Mouse (Mus musculus) brain, adult 10 weeks (tissue): ENCODE measurements around the gene Itpr1. TPM values are rescaled to one million over a fixed set of nuclear protein-coding genes. Genes with fewer than 3 reads are reported as not detected.

Source experiments
- polyA plus RNA-seq: library from polyadenylated mRNA; stranded (reverse); fragments of 350-450 nt; fragmentation: Illumina TruSeq; extraction: RNeasy Lipid Tissue Mini Kit (QIAGEN cat#74804); gene quantifications from one replicate; pipeline ENCODE4 v1.2.3, GENCODE M21; 2015; ENCODE audit warnings: low read depth, low replicate concordance

The Itpr1 gene
- polyA plus RNA-seq, result 207 TPM

DNA sequence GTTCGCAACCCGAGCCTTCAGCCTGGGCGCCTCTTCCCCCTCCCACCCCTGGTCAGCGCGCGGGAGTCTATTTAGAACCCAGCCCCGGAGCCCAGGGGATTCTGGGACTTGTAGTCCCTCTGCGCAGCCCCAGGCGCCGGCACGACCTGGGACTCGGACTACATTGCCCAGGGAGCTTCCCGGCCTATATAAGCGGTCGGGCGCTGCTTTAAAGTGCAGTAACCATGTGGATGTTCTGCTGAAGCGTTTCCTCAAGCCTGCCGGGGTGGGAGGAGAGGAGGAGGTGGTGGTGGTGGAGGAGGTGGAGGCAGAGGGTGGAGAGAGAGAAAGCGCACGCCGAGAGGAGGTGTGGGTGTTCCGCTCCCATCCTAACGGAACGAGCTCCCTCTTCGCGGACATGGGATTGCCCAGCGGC lies at the start of gene Itpr1:
Gene Itpr1, plus strand, starts transcription at position 216 of the 415 bp plus-strand sequence.

DNA sequence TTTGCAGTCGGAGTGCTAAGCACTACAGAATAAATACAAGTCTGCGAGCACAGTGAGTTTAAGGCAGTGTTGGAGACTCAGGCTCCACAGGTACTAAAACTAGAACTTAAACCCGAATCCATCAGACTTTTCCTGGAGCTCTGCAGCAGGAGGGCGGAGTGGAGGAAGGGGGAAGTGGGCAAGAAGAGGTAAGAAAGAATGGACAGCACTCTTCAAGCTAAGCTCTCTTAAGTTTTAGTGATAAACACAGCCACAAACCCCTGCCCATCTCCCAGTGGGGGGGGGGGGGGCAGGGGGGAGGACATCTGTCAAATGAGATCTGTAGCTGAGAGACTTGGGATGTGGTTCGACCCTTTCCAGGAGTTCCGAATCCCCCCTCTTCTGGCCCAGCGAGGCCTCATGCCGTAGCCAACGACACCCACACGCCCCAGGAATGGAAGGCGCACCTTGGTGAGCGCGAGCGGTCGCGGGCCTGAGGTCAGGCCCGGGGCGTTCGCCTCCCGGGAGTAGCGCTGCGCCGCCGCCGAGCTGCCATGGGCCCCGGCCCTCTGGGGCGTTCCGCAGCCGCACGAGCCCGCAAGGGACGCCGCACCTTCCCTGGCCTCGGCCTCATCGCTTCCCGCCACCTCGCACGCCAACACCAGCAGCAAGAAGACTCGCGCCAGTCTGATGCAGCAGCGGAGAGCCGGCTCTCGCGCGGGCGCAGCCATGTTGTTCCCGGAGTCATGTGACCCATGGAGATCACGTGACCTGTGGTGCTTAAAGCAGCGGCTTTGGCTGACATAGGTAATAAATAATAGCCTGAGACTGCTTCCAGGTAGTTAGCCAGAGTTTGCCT lies 27.8 kb upstream of the Itpr1 start, which contains the start of gene Sumf1:
Gene Sumf1, minus strand, starts transcription at position 736 of the 838 bp plus-strand sequence.

Other genes with a start within 250 kb of the Itpr1 start
- gene Setmar, start 148.1 kb upstream of the Itpr1 start, polyA plus RNA-seq, result 9.8 TPM
- gene Sumf1, start 27.5 kb upstream of the Itpr1 start, polyA plus RNA-seq, result 21.4 TPM